Mouse (Mus musculus) heart, adult 8-10 months (tissue): ENCODE results near the gene Dnmt1. TPM values are rescaled to one million over a fixed set of nuclear protein-coding genes. Genes with fewer than 3 reads are reported as not detected.

ENCODE experiments used
- DNase-seq: peaks from one replicate; pipeline ENCODE4 v3.0.0; 2022; ENCODE audit warnings: low spot score
- total RNA-seq, 4 experiments: library from RNA; stranded (reverse); gene quantifications; 2 replicates each; pipeline ENCODE4 v1.2.4; 2022

The Dnmt1 gene
- total RNA-seq, 4 experiments from 2014 or later, result 10.8 to 14.5 (median 12.3) TPM

DNA sequence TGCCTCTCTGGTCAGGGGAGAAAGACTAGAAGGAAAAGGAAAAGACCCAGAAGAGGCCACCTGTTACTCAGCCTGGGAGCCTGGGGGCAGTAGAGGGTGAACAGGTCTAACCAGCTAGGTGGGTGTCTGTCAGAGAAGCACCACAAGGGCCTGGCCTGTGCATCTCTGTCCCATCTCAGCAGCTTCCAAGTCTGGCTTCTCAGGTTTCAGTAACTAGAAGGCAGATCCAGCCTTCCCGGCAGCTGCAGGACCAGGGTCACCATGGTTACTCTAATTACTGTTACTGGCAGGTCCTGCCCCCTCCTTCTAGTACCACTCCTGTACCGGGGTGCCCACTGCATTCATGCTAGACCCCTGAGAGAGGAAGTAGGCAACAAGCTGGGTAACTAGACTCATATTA is 15.8 kb downstream of the Dnmt1 start:
- DNase-seq, result no peak

DNA sequence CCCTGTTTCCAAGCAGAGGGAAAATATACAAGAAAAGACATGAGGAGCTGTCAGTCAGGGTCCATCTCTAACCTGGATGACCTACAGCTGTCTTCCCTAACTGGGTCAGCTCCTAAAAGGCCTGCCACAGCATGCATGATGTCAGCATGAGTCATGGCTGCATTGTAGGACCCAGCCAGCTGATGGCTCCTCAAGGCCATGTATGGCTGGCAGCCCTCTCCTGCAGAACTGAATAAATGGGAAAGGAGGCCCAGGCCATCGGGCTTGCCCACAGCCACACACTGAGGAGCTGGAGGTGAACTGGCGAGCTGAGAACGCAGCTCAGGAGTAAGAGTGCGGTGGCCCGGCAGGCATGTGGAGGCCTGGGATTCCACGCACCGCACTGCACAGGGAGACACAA is 16.3 kb downstream of the Dnmt1 start:
- no peak for DNase-seq

DNA sequence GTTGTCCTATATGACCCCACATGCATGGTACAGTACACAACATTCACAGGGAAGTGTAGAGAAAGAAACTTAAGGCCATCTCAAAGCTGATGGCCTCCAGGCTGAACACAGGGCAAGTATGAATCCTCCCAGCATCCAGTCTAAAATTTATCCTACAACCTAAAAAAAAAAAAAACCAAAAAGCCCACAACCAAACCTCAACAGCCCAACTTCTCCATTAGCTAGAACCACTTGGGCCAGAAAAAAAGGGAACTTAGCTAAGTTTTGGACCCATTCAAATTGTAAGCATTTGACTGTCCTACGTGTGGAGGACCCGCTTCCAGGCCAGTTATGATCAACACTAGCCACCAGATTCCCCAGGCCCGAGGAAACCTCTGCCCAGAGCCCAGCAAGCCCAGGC is 36.4 kb downstream of the Dnmt1 start:
- no peak for DNase-seq

DNA sequence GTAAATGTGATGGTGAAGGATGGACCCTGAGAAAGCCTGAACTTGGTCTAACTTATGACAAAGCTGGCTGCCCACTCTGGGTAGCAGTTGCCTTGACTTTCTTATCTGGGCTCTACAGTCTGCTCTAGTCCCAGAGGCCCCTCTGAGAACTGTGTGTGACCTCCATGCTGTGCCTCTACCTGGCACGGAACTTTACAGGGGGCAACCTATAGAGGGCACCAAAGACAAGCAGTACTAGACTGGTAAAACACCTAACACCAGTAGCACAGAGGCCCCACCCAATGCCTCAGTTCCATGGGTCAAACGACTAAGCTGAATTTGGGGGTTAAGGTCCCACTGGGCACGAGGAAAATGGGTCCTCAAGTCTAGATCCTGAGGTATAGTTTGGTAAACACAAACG is 43.5 kb downstream of the Dnmt1 start:
- DNase-seq, result no peak

DNA sequence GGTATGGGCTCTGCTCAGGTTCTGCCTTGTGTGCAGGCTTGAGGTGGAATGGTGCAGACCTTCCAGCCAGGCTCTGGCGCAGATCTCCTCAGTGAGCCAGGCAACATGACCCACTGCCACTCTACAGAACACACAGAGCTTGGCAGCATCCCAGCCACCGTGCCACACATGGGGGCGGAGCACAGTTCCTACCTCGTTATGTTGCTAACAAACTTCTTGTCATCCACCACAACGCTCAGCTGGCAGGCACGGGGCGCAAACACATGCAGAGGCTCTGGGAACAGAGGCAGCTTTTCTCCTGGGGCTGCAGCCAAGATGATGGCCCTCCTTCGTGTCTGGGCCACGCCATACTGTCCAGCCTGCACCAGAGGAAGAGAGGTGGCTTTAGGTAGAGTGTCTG is 49.7 kb downstream of the Dnmt1 start:
- DNase-seq, result no peak

DNA sequence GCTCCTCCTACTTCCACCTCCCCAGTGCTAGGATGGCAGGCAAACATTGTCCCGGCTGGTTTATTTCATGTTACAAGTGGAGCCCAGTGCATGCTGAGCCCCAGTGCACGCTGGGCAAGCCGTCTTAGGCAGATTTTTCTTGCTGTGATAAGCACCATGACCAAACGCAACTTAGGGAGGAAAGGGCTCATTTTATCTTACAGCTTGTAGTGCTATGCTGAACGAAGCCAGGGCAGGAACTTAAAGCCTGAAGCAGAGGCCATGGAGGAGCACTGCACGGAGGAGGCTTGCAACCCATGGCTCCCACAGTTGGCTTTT is 57.6 kb downstream of the Dnmt1 start:
- DNase-seq, result no peak

DNA sequence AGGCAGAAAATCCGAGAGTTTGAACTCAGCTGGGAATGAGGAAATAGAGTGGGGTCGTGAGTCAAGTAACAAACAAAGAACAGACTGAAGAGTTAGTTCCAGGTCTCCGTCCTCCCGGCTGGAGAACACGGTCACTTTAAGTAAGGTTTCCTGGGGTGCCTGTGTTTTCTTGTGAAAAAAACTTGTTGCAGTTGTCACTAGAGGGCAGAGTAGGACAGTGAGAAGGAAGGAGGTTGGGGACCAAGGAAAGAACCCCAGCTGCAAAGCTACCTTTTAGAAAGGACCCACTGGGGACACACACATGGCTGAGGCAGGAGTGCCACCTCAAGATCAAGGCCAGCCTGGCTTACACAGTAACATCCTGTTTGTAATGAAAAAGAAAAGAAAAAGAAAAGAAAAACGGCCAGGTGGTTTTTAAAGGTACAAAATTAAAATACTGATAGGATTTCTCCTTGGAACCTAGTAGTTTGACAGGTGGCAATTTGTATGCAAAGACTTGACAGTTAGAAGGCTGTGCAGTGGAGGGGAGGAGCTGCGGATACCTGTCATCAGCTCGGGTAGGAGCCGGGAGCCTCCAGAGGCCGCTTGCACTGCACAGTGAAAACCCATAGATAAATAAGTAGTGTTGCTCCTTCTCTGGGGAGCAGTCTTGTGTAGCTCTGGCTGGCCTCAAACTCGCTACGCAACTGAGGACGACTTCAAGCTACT is 58.1 kb downstream of the Dnmt1 start:
- DNase-seq, result peak; percentile 68

DNA sequence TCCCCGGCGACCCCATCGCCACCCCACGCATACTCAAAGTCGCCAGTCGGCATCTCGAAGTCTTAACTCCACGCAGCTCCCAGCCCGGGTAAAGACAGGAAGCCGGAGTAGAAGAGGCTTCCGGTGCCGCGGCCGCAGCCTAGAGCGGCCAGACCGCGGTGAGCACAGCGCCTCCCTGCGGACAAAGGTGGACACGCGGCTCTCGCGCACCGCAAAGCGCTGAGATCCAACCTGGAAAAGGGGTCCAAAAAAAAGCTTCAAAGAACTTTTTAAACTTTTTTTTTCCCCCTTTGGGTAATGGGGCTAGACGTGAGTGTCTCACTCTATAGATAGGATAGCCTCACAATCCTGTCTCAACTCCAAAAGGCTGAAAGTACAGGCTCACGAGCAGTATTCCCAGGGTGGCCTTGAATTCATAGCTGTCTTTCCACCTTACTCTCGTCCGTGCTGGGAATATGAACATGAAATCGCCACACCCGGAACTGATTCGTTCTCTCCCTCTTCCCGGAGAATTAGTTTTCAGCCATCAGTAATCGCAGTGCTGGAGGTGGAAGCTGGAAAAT is 61.1 kb downstream of the Dnmt1 start, which contains the start of gene Eif3g:
Eif3g (minus strand) TSS at position 113 of the 563 bp plus-strand sequence.
- peak; percentile 83 for DNase-seq

DNA sequence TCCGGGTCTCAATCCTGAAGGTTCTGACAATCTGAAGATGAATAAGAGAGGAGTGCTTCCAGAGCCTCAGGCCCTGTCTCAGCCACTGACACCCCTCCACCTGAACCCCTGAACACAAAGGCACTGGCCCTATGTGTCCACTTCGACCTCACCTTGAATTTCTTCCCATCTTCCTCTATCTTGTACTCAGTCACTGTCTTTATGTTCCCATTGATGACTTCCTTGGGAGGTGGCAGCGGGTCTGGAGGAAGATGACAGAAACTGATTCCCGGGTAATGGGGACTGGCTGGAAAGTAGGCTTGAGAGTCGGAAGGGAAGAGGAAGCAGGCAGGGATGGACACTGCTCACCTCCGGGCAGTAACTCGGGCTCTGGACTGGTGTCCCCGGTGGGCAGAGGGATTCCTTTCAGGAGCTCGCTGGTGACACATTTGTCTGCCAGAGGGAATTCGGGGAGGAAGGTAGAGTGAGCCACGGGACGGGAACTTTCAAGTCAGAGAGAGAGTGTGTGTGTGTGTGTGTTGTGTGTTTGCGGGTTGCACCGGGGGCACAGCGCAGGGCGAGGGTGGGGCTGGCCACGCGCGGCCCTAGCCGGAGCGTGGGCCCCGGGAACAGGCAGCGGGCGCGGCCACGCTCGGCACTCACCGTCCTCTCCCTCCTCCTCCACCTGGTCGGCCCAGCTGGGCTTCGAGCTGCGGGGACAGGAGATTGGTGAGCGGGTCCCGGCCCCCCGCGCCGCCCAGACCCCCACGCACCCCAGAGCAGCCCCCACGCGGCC is 61.8 kb downstream of the Dnmt1 start:
- no peak for DNase-seq

DNA sequence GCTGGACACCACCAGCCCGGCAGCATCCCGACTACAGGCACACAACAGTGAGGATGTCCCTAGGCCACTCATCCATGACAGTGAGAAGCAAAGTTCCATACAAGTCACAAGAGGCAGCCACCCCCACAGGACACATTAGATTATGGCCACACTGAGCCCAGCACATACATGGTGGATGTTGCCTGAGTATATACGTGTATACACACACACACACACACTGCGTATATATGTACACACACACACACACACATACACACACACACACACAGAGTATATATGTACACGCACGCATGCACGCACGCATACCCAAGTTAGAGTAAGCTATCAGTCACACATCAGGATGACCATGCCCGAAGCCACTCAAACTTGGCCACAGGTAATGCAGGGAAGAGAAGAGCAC is 64.3 kb downstream of the Dnmt1 start:
- no peak for DNase-seq

DNA sequence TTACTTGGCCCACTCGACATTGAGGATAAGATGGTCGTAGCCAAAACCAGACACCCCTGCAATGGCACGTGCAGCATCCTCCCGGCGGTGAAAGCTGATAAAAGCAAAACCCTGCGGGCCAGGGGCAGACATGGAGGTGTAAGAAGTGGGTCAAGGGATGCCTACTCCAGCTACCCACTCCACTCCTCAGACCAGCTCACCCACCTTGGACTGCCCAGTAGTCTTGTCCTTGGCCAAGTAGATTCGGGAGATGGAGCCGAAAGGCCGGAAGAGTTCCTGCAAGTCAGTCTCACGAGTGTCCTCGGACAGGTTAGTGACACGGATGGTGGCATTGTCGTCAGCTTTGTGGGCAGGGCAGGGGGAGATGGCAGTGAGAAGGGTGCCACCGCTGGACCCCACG is 65.1 kb downstream of the Dnmt1 start:
- no peak for DNase-seq

DNA sequence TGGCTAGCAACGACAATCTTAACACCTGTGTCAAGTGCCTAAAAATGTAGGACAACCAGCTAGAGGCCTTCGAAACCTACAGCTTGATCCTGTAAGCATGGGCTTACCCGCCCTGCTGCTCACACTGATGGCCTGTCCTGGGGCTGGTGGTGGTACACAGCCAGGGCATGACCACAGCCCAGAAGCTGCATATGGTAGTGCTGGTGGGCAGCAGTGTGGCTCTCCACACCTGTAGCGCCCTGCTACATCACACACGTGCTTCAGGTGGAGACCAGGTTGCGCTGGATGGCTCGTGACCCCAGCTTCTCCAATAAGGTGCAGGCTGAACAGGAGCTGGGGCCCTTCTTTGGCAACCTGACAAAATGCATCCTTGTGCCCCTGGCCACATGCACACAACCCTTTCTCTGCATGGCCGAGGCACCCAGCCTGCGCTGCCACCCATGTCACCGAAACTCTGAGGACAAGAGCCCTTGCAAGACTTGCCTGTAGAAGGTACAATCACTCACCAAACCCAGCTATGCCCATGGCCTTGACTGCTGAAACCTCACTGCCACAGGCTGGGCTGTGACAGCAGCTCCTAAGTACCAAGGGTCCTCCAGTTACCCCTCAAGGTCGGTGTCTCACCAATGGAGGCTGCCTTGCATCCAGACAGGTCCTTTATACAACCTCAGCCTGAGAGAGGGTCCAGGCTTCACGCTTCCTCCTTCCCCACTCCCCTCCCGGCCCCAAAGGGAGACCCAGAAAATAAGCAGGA is 65.9 kb downstream of the Dnmt1 start:
- DNase-seq, result no peak

DNA sequence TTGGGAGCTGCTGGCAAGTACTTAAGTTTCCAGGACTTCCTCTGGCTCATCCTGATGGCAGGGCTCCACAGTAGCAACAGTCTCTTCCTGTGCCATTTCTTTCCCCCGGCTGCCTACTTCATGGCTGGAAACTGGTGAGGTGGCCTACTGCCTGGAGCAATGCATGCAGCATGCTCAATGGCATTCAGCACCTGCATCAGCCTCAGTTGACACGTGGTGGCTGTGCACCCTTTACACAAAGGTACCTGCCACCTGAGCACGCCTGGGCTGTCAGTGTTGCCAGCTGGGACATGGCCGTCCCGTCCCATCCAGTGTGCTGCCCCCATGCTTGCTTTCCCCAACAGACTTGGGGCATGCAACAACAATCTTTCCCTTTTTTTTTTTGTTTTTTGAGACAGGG is 66.6 kb downstream of the Dnmt1 start:
- DNase-seq, result no peak

DNA sequence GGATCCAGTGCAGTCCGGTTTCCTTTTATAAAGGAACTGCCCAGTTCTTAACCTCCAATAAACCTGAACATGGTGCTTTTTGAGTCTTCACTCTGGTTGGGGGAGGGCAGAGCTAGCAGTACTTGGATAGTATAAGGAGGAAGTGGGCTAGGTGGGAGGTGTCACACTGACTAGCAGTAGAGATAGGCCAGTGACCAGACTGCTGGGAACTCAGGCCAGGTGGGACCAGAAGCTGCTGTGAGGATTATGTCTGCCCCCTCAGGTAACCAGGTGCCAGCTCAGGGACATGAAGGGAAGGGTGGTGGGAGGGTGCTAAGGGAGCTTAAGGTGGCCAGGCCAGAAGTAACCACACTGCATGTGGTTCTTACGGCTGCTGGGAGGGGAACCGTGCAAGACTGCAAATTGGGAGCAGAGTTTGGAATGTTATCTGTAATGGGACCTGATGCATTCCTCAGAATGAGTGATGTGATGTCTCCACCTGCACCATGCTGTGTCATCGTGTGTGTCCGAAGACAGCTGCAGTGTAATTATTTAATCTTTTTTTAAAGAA is 67.5 kb downstream of the Dnmt1 start:
- no peak for DNase-seq

DNA sequence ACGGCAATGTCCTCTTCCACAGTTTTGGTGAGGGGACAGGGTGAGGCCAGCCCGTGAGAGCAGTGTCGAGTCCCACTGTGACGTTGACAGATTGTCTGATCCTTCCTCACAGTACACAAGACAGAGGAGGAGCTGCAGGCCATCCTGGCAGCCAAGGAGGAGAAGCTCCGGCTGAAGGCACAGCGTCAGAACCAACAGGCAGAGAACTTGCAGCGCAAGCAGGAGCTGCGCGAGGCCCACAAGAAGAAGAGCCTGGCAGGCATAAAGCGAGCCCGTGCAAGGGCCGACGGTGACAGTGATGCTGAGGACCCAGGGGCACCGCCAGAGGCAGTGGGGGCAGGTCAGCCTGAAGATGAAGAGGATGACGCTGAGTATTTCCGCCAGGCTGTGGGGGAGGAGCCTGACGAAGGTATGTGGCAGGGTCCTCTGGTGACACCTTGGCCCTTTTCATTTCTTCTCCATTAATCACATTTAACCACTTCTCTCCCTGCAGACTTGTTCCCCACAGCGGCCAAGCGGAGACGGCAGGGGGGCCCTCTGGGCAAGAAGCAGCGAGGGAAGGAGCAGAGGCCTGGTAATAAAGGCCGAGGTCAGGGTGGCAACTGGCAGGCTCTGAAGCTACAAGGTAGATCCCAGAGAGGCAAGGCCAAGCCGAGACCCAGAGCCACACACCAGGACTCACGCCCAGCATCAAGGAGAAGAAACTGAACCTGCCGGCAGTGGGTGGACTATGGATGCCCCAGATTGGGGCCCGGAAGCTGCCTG is 68.2 kb downstream of the Dnmt1 start:
- DNase-seq, result no peak

DNA sequence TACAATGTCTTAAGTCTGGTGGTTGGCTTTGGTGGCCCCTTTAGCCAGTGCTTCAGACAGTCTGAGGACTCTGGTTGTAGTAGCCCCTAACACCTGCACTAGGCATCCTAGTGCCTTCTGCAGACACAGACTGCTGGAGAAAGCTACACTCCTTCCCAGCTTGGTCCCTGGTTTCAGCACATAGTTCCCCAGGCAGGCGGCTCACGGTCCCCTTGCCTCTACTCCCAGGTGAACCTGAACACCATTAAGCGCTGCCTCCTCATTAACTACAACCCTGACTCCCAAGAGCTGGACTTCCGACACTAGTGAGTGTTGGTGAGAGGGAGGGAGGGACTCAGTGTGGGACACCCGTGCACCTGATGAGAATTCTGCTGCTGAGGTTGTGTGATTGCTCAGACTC is 69.3 kb downstream of the Dnmt1 start:
- DNase-seq, result no peak

DNA sequence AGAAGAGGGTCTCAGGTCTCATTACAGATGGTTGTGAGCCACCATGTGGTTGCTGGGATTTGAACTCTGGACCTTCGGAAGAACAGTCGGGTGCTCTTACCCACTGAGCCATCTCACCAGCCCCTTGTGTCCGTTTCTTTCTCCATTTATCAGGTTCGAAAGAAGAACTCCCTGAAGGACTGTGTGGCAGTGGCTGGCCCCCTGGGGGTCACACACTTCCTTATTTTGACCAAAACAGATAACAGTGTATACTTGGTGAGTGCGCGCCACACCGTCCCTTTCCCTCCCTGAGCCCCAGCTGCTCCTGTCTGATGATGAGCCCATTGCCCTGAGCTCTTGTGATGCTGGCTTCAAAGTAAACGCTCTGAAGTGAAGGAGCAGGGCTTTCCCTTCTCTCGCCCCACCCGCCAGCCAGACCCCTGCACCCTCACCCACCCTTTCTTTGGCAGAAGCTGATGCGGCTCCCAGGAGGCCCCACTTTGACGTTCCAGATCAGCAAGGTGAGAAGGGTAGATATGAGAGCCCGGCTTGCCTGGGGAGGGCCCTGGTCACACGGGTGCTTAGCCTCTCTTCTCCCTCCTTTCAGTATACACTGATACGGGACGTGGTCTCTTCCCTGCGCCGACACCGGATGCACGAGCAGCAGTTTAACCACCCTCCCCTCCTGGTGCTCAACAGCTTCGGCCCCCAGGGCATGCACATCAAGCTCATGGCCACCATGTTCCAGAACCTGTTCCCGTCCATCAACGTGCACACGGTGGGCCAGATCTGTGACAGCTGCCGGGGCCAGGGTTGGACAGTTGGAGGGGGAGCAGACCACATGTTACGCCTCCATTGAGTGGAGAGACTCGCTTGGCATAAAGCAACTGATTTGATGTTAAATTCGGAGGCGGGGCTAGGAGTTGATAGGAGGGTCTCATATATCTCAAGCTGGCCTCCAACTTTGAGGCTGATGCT is 70.2 kb downstream of the Dnmt1 start:
- no peak for DNase-seq

DNA sequence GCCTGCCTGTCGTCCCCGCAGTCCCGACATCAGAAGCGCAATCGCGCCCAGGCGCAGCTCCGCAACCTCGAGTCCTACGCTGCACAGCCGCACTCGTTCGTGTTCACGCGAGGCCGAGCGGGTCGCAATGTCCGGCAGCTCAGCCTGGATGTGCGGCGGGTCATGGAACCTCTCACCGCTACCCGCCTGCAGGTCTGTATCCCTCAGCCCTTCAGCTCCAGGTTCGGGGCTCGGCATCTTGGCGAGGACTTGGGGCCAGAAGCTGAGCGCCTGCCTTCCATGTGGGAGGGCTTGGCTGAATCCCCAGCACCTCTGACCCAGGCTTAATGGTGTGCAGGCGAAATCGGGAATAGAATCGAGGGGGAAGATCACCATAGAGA is 71.3 kb downstream of the Dnmt1 start:
- DNase-seq, result no peak

DNA sequence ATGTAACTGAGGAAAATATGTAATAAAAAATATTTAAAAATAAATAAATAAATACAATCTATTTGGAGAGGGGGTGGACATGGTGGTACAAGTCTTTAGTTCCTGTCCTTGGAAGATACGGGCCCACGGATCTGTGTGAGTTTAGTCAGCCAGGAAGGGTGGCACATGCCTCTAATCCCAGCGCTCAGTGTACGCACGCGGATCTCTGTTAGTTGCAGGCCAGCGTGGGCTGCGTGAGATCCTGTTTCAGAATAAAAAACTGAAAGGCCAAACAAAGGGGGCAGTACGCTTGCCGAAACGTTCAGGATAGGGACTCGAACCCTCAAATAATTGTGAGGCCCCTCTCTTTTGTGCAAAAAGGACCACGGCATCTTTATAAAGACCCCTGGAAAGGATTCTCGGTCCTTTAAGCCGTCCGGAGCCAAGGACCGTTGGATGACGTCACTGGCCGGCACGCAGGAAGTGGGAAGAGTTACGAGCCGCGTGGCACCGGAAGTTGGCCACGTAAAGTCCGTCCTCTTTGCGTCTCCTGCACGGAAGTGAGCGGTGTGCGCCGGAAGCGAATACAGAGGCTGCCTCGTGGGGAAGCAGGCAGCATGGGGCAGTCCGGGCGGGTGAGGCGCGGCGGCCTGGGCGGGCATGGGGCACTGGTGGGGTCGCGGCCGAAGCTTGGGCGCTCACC is 71.8 kb downstream of the Dnmt1 start, which contains the start of gene Ppan:
Ppan (plus strand) TSS at position 472 of the 682 bp plus-strand sequence.
- DNase-seq, result peak; percentile 96
